Mouse (Mus musculus): ENCODE measurements at regions not wholly inside any gene's neighbourhood (a gene's known extent, or its start where the extent isn't known, plus 50 kb on each side); places are given as distances from the start of the nearest gene placed in this dataset.

DNA sequence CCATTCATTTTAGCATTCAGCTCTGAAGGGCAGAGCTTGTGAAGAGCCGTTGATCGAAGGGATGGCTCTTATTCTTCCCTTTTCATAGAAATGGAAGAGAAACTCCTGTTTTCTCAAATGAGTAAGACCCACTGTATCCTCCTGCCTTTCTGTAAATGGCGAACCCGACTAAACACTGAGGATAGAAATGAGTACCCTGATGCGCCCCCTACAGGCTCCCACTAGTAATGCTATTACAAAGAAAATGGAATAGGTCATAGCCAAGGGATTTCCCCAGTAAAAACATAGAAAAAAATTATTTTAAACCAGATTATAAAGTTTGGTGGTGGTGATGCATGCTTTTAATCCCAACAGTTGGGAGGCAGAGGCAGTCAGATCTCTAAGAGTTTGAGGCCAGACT is 162.1 kb downstream of the Etnk1 start:
- peak; percentile 34 for TF ChIP-seq CTCF (IDR thresholded peaks at IDR 0.05)
- no peak for TF ChIP-seq POLR2A (IDR thresholded peaks at IDR 0.05; ENCODE audit: insufficient read depth, low read depth, low read length)
- TF ChIP-seq EP300 (IDR thresholded peaks at IDR 0.05; ENCODE audit: insufficient read depth, low read depth, low read length) = no peak
